Mouse (Mus musculus) large intestine, adult 2 months (tissue): ENCODE measurements around the gene Cdc14b. TPM values are rescaled to one million over a fixed set of nuclear protein-coding genes. Genes with fewer than 3 reads are reported as not detected.

ENCODE experiments used
- DNase-seq: peaks from one replicate; pipeline ENCODE4 v3.0.0-alpha.2; 2012; ENCODE audit warnings: low read depth, low spot score
- WGBS: fragments of 180-500 bp; shearing (Covaris S2); methylation state at CpG from one replicate; pipeline ENCODE4 v1.1.7; 2018; 5-methylcytosine and 5-hydroxymethylcytosine counted together
- polyA plus RNA-seq: library from polyadenylated mRNA; depleted of rRNA; stranded (reverse); fragments of >200 nt; gene quantifications from 2 replicates; pipeline ENCODE4 v1.2.3, GENCODE M21; 2012

Cdc14b gene
- polyA plus RNA-seq, 1 experiment = 2.3 TPM

- 43% methylated on average over 4 of the region's 4 CpGs for WGBS
These were observed 91.5 kb downstream of the Cdc14b start for GRCm38 (mm10) chr13:64183583-64183982.

GRCm38 (mm10) chr13:64182091-64182490 lies 93.0 kb downstream of the Cdc14b start:
- DNase-seq = no peak
- 74% methylated on average over 2 of the region's 2 CpGs for WGBS

More at GRCm38 (mm10) chr13:64183583-64183982, 91.5 kb downstream of the Cdc14b start:
- no peak for DNase-seq

DNA sequence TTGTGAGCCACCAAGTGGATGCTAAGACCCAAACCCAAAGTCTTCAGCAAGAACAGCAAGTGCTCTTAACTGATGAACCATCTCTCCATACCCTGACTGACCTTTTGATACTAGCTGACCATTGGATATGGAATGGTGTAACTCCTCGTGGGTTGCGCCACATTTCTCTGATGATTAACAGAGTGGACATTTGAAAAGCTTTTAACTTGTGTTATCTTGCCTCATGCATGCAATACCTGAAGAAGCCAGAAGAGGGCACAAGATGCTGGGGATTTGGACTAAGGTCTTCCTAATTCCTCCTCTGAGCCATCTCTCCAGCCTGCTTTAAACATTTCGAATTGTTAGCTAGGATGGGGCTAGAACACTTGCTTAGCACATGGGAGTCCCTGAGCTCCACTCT lies 94.2 kb downstream of the Cdc14b start:
- no peak for DNase-seq
- WGBS = 67% methylated on average over 3 of the region's 3 CpGs

DNA sequence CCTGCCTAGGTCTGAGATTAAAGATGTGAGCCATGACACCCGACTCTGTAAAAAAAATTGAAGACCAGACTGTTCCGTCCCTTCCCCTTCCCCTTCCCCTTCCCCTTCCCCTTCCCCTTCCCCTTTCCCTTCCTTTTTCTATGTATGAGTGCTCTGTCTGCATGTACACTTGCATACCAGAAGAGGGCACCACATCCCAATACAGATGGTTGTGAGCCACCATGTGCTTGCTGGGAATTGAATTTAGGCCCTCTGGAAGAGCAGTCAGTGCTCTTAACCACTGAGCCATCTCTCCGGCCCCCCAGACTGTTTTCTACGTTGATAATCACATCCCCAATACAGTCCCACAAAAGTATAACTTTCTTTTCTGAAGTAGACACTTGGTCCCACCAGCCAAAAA lies 94.8 kb downstream of the Cdc14b start:
- WGBS = 91% methylated on average over 4 of the region's 4 CpGs
- no peak for DNase-seq

- no peak for DNase-seq
- 86% methylated on average over 13 of the region's 13 CpGs for WGBS
These were observed 96.1 kb downstream of the Cdc14b start for GRCm38 (mm10) chr13:64178746-64179652.

DNA sequence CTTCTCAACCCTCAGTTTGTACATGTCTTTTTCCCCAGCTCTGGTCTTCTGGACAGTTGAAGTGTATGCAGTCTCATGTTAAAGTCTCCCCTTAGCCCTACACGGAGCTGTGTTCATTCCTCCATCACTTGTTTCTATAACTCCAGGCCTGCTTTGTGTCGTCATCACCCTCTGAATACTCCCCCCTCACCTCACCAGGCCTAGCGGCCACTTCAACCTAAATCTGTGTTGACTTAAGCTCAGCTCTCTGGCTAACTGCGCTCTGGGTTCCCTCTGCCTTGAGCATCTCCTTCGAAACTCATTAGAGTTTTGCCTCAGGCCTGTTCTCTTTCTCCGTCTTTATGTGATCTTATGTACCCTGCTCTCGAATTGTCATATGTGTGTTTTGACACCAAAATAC lies 97.1 kb downstream of the Cdc14b start:
- 89% methylated on average over 7 of the region's 7 CpGs for WGBS

GRCm38 (mm10) chr13:64169746-64170145 lies 105.3 kb downstream of the Cdc14b start:
- WGBS = 98% methylated on average over 25 of the region's 25 CpGs

More for the DNA sequence above, 97.1 kb downstream of the Cdc14b start:
- no peak for DNase-seq

DNA sequence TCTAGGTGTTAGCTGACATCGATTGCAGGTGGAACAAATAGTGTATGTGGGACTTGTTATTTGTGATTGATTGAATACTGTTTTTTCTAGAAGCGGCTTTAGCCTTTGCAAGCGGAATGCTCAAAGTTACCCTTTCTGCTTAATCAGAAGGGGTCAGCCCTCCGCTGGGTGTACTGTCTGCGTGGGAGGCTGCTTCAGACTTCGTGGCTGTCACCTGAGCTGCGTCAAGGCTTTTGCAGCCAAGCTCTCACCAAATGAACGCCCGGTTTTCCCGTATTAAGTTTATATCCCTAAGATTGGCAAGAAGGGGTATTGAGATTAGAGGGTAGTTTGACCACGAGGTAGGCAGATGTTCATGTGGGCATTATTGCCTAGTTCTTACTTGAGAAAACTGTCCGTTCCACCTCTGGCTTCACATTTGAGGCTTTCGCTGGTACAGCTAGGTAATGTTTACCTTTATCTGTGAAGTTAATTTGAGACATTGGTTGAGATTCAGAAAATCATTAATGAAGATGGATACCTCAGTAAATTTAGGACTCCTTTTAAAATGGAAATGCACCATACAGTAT lies 111.9 kb downstream of the Cdc14b start:
- DNase-seq = no peak
- 74% methylated on average over 13 of the region's 13 CpGs for WGBS

More at GRCm38 (mm10) chr13:64169746-64170145, 105.3 kb downstream of the Cdc14b start:
- no peak for DNase-seq

- no peak for DNase-seq
- 5% methylated on average over 14 of the region's 14 CpGs for WGBS
These were observed 112.5 kb downstream of the Cdc14b start for GRCm38 (mm10) chr13:64162626-64163025.

DNA sequence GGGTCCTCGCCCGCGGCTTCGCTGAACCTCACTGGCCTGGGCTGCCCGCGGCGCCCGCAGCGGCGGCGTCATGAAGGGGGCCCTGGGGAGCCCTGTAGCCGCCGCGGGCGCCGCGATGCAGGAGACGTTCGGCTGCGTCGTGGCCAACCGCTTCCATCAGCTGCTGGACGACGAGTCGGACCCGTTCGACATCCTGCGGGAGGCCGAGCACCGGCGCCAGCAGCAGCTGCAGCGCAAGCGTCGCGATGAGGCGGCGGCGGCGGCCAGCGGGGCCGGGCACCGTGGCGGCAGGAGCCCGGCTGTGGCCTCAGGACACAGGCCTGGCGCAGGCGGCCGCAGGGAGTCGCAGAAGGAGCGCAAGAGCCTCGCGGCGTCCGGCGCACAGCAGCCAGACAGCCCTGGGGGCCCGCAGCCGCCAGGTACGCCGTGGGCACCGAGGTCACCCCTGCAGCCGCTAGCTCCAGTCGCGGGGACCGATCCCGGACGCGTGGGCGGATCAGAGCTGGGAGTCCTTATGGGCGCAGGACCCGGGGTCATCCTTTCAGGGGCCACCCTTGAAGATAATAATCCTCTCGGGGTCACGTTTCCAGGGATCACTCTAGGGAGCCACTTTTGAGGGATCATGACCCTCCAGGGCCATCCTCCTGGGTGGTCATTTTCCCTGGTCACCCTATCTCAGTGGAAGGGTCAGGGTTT lies 113.0 kb downstream of the Cdc14b start:
- WGBS = under 1% methylated on average over 71 of the region's 71 CpGs
- DNase-seq = no peak

- under 1% methylated on average over 30 of the region's 31 CpGs for WGBS
- DNase-seq = peak; percentile 83
These were observed 113.6 kb downstream of the Cdc14b start, which contains the start of gene Habp4 for GRCm38 (mm10) chr13:64161548-64161915. Gene Habp4, plus strand, starts transcription at chr13:64161824.

DNA sequence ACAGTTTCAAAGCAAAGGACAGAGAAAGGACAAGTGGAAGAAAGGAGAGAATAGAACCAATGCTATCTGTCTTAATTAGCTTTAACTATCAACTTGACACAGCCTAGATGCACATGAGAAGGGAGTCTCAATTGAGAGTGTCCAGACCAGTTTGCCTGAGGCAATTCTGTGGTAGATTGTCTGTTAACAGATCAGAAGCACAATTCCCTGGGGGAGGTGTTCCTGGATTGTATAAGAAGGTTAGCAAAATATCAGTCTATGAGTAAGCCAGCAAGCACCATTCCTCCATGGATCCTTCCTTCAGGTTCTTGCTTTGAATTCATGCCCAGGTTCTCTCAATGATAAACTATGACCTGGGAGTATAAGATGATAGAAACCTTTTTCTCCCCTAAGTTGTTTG lies 118.1 kb downstream of the Cdc14b start:
- DNase-seq = no peak

DNA sequence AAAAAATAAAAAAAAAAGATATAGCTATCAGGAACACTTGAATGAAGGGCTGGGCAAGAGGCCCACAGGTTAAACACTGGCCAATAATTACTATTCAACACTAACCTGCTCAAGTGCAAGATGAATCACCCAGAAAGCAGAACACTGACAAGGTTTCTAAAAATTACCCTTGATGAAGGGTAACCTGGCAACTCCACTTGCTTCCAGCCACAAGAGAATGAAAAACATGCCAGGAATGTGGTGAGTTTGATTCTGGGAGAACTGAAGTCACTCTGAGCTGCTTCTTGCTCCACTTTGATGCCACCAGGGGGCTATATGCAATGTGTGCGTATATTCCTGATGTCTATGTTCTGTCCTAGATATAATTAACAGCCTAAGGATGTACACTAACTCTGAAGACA lies 119.9 kb downstream of the Cdc14b start:
- no peak for DNase-seq
- 47% methylated on average over 1 of the region's 1 CpGs for WGBS

- DNase-seq = no peak
- 66% methylated on average over 2 of the region's 2 CpGs for WGBS
These were observed 120.4 kb downstream of the Cdc14b start for GRCm38 (mm10) chr13:64154651-64155050.

DNA sequence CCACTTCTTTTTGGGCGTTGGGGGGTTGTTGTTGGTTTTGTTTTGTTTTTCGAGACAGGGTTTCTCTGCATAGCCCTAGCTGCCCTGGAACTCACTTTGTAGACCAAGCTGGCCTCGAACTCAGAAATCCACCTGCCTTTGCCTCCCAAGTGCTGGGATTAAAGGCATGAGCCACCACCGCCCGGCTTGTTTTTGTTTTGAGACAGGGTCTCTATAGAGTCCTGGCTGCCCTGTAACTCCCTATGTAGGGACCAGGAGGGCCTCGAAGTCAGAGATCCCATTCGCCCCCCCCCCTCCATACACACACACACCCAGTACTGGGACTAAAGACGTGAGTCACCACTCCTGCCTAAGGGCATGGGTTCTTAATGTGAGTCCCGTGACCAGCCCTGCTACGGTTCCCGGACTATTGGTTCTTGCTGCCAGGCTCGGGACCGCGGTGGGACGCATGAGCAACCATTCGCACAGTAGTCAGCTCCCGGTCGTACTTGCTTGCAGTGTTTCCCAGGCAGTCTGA lies 121.3 kb downstream of the Cdc14b start:
- no peak for DNase-seq
- whole genome bisulfite sequencing = under 1% methylated on average over 18 of the region's 18 CpGs

GRCm38 (mm10) chr13:64153083-64153682 lies 121.9 kb downstream of the Cdc14b start, which contains the start of gene Zfp367:
Gene Zfp367, minus strand, starts transcription at chr13:64153202.
- under 1% methylated on average over 56 of the region's 56 CpGs for WGBS
- DNase-seq = peak; percentile 93

GRCm38 (mm10) chr13:64152671-64153082 lies 122.4 kb downstream of the Cdc14b start:
- no peak for DNase-seq
- WGBS = under 1% methylated on average over 61 of the region's 61 CpGs

DNA sequence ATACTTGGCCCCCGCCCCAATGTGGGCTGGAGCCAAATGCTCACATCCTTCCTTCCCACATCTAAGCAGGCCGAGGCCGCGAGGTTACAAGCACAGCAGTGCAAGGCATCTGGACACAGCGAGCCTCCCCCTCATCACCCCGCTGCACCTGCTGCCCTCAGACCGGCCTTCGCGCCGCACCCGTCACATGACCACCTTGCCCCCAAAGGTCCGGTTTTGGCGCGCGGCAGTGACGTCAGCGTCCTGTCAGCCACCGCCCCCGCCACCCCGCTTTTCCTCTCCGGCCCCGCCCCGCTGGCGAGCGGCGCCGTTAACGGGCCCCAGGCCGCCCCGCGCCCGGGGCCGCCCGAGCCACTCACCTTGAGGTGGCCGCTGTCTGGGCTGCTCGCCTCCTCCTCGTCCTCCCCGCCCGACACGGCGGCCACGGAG lies 122.8 kb downstream of the Cdc14b start:
- under 1% methylated on average over 42 of the region's 42 CpGs for WGBS
- no peak for DNase-seq

- 38% methylated on average over 5 of the region's 5 CpGs for WGBS
- DNase-seq = no peak
These were observed 125.0 kb downstream of the Cdc14b start for GRCm38 (mm10) chr13:64150121-64150520.
